Mouse (Mus musculus) inflammation-experienced regulatory T-cells, adult 16 weeks (primary cell): ENCODE data around the gene Gm2035. TPM values are rescaled to one million over a fixed set of nuclear protein-coding genes. Genes with fewer than 3 reads are reported as not detected.

ENCODE experiments used
- polyA plus RNA-seq: library from polyadenylated mRNA; unstranded; fragments of 100-300 nt; shearing (Covaris generic); gene quantifications from one replicate; pipeline ENCODE4 v1.2.1, GENCODE M21; 2017

Gene Gm2035
- polyA plus RNA-seq, result not detected

GRCm38 (mm10) chr12:87919721-87920120, at the start of gene Gm2035:
Gene Gm2035 (minus strand): TSS chr12:87919857.

DNA sequence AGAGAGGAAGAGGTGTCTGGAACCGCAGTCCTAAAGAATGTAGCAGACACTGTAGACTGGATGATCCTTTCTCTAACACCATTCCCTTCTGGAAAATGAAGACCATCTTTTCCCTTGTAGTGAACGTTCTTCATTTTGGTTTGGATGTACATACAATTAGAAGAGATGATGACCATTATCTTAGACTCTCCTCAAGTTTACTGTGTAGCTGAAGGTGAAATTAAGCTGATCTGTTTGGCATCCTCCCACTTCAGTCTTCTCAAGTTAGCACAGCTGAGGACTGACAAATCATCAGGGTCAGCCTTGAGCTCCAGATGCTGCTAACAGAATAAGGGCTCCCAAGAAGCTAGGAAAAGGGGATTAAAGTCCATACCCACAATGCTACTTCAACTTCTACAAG, 34.1 kb upstream of the Gm2035 start, which contains the start of gene Gm2042:
Gm2042 (plus strand) TSS at position 301 of the 400 bp plus-strand sequence.

DNA sequence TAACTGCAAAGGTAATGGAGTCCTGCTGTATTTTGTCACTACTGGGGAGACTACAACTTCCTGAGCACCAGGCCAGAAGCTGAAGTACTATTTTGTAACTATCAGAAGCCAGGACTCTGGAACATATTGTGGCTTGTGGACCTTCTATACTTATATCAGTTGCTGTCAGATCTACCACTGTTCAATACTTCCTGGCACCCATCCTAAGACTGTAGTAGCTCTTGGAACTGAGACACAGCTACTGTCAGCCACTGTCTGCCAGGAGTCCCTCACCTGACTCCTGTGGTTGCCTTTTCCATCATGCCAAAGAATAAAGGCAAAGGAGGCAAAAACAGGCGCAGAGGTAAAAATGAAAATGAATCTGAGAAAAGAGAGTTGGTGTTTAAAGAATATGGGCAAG, 24.6 kb downstream of the Gm2035 start, which contains the start of gene Gm2022:
Gm2022 (plus strand) TSS at position 301 of the 400 bp plus-strand sequence.

GRCm38 (mm10) chr12:87873772-87874171, 45.9 kb downstream of the Gm2035 start, which contains the start of gene Gm2016:
Gene Gm2016 (plus strand): TSS chr12:87874072.

Other genes with a start within 250 kb of the Gm2035 start
- not detected for gene Gm21319, start 144.1 kb downstream of the Gm2035 start, polyA plus RNA-seq
- not detected for gene Gm21936, start 124.3 kb downstream of the Gm2035 start, polyA plus RNA-seq
- not detected for gene BB287469, start 103.3 kb downstream of the Gm2035 start, polyA plus RNA-seq
- gene Gm2001, start 77.5 kb downstream of the Gm2035 start, polyA plus RNA-seq, result not detected
- not detected for gene Gm2016, start 45.8 kb downstream of the Gm2035 start, polyA plus RNA-seq
- not detected for gene Gm2022, start 24.5 kb downstream of the Gm2035 start, polyA plus RNA-seq
- gene Gm2042, start 34.2 kb upstream of the Gm2035 start, polyA plus RNA-seq, result not detected
- gene Gm2075, start 92.0 kb upstream of the Gm2035 start, polyA plus RNA-seq, result not detected
- not detected for gene Gm6803, start 98.9 kb upstream of the Gm2035 start, polyA plus RNA-seq
- not detected for gene Gm2056, start 107.1 kb upstream of the Gm2035 start, polyA plus RNA-seq
- gene Gm16368, start 163.8 kb upstream of the Gm2035 start, polyA plus RNA-seq, result not detected